Mouse (Mus musculus): ENCODE measurements around the gene Ndufb2. TPM values are rescaled to one million over a fixed set of nuclear protein-coding genes. Genes with fewer than 3 reads are reported as not detected.
A peak's percentile ranks its signal among the peaks of the same experiment; 100 is the strongest.

The Ndufb2 gene
- polyA plus RNA-seq, 1 experiment from 2014 or later, result 599 TPM

DNA sequence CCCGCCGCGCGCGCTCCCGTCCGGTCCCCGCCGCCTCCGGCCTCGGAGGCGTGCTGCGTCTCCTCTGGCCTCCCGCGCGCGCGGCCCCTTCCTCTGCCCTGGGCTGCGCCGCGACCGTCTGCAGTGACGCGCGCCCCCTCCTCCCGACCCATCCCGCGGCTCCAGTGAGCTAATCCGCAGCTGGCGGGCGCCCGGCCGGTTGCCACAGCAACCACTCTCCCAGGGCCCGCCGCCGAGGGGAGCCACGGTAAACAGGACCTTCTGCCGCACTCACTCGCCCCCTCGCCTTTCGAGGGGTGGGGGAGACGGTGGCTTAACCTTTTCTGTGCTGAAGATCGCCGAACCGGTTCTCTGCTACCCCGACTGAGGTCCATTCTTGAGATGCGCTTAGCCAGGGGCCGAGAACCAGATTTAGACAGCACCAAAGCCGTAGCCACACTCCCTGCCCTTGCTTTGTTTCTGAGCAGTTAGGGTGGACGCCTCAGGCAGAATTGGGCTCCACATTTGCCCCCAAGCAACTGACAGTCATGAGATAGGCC, 34.6 kb upstream of the Ndufb2 start, which contains the start of gene Dennd2a:
Dennd2a (minus strand) TSS at position 145 of the 539 bp plus-strand sequence.
- Histone ChIP-seq H3K27ac (replicated peaks) (peak within 1 kb of the TSS; percentile 92), H3K36me3 (peaks cover 7% of the 10 kb centered on the region; the same call in 1 of the 2 replicates), H3K27me3 (replicated peaks) (no peaks in the 10 kb centered on the region), H3K9ac (peak within 1 kb of the TSS; percentile 95), H3K9me3 (no peaks in the 10 kb centered on the region), H3K4me3 (peak within 1 kb of the TSS; percentile 85), H3K4me2 (peak within 1 kb of the TSS; percentile 74), H3K4me1 (peaks cover 50% of the 10 kb centered on the region)
- ATAC-seq (ENCODE audit: extremely low read depth, insufficient number of reproducible peaks, low FRiP score, low TSS enrichment), result peak; percentile 80
- WGBS, result 1% methylated on average over 40 of the region's 50 CpGs

DNA sequence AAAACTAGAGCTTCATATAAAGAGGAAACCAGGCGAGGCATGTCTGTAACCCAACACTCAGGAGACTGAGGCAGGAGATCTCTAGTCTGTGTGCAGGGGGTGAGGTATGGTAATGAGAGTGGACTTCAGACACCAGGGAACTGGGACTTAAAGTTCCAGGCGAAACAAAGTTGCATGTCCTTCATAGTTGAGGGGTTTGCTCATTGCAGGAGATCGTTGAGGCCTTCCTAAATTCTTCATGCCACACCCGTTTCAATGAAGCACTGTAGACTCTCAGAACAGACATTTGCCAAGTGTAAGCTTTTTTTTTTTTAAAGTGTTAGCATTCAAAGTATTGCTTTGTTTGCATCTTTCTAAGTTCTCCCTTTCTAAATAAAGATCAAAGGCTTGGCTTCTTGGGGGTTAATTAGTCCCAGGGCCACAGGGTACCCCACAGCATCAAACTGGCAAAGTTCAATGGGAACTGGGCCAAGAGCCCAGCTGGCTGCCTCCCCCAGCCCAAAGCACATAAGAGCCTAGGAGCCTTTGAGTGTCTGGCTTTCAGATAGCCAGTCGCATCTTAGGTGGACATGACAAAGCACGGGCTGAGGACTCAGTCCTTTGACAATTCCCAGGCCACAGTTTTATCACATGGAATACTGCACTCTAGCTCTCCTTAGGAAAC, 33.0 kb upstream of the Ndufb2 start:
- no peak for ATAC-seq (ENCODE audit: extremely low read depth, insufficient number of reproducible peaks, low FRiP score, low TSS enrichment)
- no peak overlapping the region for H3K27ac ChIP-seq (replicated peaks)
- H3K9ac ChIP-seq, result no peak overlapping the region
- WGBS, result 44% methylated on average over 6 of the region's 6 CpGs
- no peaks in the 10 kb centered on the region for H3K36me3 ChIP-seq
- H3K4me1 ChIP-seq, result peaks cover 47% of the 10 kb centered on the region
- no peak overlapping the region for H3K4me3 ChIP-seq
- H3K27me3 ChIP-seq (replicated peaks), result no peaks in the 10 kb centered on the region
- no peaks in the 10 kb centered on the region for H3K9me3 ChIP-seq
- H3K4me2 ChIP-seq, result no peak overlapping the region

DNA sequence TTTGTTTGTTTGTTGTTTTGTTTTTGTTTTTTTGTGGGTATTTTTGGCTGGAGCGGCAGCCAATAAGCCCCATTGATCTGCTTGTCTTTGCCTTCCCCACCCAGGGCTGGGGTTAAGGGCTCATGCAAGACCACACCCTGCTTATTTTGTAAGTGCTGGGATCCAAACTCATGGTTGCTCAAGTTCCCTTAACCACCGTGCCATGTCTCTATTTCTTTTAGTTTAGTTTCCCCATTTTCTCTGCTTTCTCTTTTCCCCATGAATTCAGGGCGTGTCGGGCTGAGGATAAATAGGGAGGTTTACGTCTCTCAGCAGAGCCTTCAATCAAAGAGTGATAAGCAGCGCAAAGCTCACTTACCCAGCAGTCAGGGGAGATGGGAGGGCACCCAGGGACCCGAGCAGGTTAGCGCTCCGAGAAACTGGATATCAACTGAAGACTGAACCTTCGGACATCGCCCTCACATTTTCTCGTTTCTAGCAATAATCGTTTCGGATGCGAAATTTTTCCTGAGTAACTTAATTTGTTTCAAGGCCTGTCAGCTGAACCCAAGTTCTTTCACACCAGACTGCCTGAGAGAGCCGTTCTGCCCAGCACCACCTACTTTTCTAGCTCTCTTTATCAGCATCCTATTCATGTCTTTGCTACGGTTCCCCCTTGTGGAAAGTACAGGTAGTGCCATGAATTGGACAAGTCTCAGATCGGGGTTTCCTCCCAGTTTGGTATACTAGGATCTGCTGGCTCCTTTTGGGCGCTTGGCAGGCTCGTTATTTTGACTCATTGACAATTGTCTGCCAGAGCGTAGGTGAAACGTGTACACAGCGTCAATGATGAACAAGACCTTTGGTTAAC, 30.0 kb upstream of the Ndufb2 start:
- H3K36me3 ChIP-seq, result no peaks in the 10 kb centered on the region
- no peak for ATAC-seq (ENCODE audit: extremely low read depth, insufficient number of reproducible peaks, low FRiP score, low TSS enrichment)
- H3K9ac ChIP-seq, result peak overlapping the region; percentile 66
- H3K4me2 ChIP-seq, result peak overlapping the region; percentile 69
- H3K27ac ChIP-seq (replicated peaks), result no peak overlapping the region
- H3K4me1 ChIP-seq, result peaks cover 22% of the 10 kb centered on the region
- peak overlapping the region; percentile 42 for H3K4me3 ChIP-seq
- H3K27me3 ChIP-seq (replicated peaks), result no peaks in the 10 kb centered on the region
- H3K9me3 ChIP-seq, result no peaks in the 10 kb centered on the region
- 12% methylated on average over 23 of the region's 23 CpGs for WGBS

DNA sequence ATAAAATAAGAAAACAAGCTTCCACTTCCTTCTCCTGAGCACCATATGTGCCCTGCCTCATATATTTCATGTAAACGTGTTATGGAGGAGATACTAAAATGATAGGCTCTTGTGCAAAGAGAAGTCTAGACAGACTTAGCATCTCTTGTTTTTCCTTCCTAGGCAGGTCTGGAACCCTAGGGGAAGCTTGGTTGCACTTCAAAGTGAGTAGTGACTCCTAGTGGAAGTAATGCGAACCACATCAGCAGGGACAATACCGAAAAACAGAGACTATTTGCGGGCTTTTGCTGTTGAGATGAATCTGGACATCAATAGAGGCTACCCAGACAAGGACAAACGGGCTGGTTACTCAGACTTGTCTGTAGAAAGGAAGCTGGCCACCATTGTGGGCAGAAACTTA, 24.8 kb upstream of the Ndufb2 start:
- ATAC-seq (ENCODE audit: extremely low read depth, insufficient number of reproducible peaks, low FRiP score, low TSS enrichment), result no peak
- 0 out of 2 replicates have a peak, but pooled peaks cover 3% of the 10 kb centered on the region for H3K27me3 ChIP-seq (replicated peaks)
- no peaks in the 10 kb centered on the region for H3K9me3 ChIP-seq

DNA sequence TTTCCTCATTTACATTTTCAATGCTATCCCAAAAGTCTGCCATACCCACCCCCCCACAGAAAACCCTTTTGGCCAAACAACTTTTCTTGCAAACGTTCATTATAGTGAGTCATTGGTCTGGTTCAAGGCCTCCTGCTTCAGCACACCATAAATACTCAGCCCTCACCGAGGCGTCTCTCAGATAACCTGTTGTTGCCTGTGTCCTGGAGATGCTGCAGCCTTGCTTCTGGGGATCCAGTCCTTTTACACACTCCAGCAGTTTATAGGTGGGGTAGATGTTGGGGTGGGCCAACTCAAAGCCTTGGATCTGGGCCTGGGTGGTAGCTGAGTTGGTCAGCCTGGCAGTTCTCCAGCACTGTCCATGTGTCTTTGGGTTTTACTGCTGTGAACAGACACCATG, 21.9 kb upstream of the Ndufb2 start:
- Histone ChIP-seq H3K36me3 (no peaks in the 10 kb centered on the region), H3K27me3 (replicated peaks) (0 out of 2 replicates have a peak, but pooled peaks cover 3% of the 10 kb centered on the region), H3K4me3 (no peak overlapping the region), H3K4me1 (peaks cover 17% of the 10 kb centered on the region), H3K4me2 (no peak overlapping the region), H3K27ac (replicated peaks) (no peak overlapping the region), H3K9me3 (no peaks in the 10 kb centered on the region), H3K9ac (no peak overlapping the region)
- 54% methylated on average over 3 of the region's 3 CpGs for WGBS
- no peak for ATAC-seq (ENCODE audit: extremely low read depth, insufficient number of reproducible peaks, low FRiP score, low TSS enrichment)

More for the DNA sequence above, 24.8 kb upstream of the Ndufb2 start:
- Histone ChIP-seq H3K4me2 (no peak overlapping the region), H3K9ac (no peak overlapping the region), H3K4me3 (no peak overlapping the region), H3K27ac (replicated peaks) (no peak overlapping the region), H3K4me1 (no peaks in the 10 kb centered on the region; the same call in 1 of the 2 replicates), H3K36me3 (no peaks in the 10 kb centered on the region)
- WGBS, result 10% methylated on average over 5 of the region's 5 CpGs

DNA sequence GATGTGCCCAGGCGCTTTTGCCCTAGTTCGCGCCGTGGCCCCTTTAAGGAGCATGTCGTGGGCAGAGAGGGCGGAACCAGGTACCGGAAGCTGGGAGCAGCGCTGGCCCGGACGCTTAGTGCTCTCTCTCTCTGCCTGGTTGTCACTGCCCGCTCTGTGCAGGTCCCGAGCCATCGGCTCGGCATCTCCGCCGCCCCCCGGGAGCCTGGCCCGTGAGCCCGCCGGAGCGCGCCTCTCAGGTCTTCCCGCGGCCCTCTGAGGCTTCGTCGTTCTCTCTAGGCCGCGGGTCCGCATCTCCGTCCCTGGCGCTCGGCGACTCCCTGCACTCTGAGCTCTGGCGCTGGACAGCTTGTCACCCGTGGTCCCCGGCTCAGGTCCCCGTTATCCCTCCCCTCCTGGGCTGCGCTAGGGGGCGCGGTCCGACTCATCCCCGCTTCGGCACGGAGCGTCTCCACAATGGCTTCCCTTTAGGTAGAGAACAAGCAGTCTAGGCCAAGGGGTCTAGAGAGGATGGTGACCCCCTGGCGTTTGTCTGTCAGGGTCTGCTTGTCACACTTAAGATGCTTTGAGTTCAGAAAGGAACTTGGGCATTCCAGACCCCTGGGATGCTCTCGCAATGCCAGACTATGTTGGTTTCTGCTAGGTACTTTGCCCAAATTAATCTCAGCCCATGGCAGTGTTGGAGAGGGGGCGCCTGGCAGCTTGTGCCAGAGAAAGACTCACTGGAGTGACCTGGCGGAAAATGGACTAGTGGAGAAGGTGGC, 18.4 kb upstream of the Ndufb2 start, which contains the start of gene Adck2:
Adck2 (plus strand) TSS at position 83 of the 764 bp plus-strand sequence.
- Histone ChIP-seq H3K27me3 (replicated peaks) (0 out of 2 replicates have a peak, but pooled peaks cover 3% of the 10 kb centered on the region), H3K4me3 (peak within 1 kb of the TSS; percentile 78), H3K9me3 (no peaks in the 10 kb centered on the region), H3K4me2 (peak within 1 kb of the TSS; percentile 92), H3K9ac (peak within 1 kb of the TSS; percentile 87), H3K4me1 (peaks cover 17% of the 10 kb centered on the region), H3K27ac (replicated peaks) (peak within 1 kb of the TSS; percentile 92), H3K36me3 (peaks cover 26% of the 10 kb centered on the region)
- peak; percentile 80 for ATAC-seq (ENCODE audit: extremely low read depth, insufficient number of reproducible peaks, low FRiP score, low TSS enrichment)
- WGBS, result under 1% methylated on average over 49 of the region's 49 CpGs

DNA sequence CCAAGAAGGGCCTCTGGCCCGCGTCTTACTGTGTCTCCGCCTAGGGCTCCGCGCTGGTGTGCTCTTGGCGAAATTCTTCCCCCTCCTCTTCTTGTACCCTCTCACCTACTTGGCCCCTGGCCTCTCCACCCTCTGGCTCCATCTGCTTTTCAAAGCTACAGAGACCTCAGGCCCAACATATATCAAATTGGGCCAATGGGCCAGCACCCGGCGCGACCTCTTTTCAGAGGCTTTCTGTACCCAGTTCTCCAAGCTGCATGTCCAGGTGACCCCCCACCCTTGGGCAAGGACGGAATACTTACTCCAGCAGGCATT, 17.9 kb upstream of the Ndufb2 start:
- WGBS, result 36% methylated on average over 10 of the region's 10 CpGs
- Histone ChIP-seq H3K27me3 (replicated peaks) (0 out of 2 replicates have a peak, but pooled peaks cover 3% of the 10 kb centered on the region), H3K9me3 (no peaks in the 10 kb centered on the region), H3K9ac (peak overlapping the region; percentile 87), H3K27ac (replicated peaks) (peak overlapping the region; percentile 92), H3K36me3 (peaks cover 31% of the 10 kb centered on the region), H3K4me1 (peaks cover 17% of the 10 kb centered on the region), H3K4me3 (peak overlapping the region; percentile 78), H3K4me2 (peak overlapping the region; percentile 92)
- 0 out of 2 replicates have a peak, but pooled peaks have one; percentile 37 for ATAC-seq (ENCODE audit: extremely low read depth, insufficient number of reproducible peaks, low FRiP score, low TSS enrichment)

DNA sequence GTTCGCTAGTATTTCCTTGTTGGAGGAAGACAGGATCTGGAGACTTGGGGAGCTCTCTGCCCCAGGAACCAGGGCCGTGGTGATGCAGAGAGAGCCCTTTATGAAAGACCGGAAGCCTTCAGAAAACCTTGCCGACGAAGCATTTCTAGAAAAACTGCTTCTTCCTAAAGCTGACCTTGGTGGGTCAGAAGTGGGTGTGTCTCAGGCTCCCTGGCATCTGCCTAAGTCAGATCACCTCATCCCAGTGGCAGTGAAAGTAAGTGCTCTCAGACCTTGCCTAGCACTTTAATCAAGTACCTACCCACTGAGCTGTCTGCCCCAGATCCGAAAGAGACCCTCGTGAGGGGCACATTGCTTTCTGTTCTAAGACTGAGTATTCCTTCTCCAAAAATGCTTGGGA, 17.4 kb upstream of the Ndufb2 start:
- Histone ChIP-seq H3K4me2 (peak overlapping the region; percentile 92), H3K27me3 (replicated peaks) (0 out of 2 replicates have a peak, but pooled peaks cover 3% of the 10 kb centered on the region), H3K9ac (peak overlapping the region; percentile 87), H3K9me3 (no peaks in the 10 kb centered on the region), H3K4me1 (peaks cover 17% of the 10 kb centered on the region), H3K27ac (replicated peaks) (peak overlapping the region; percentile 92), H3K4me3 (peak overlapping the region; percentile 78), H3K36me3 (peaks cover 35% of the 10 kb centered on the region)
- 74% methylated on average over 7 of the region's 7 CpGs for WGBS
- no peak for ATAC-seq (ENCODE audit: extremely low read depth, insufficient number of reproducible peaks, low FRiP score, low TSS enrichment)

DNA sequence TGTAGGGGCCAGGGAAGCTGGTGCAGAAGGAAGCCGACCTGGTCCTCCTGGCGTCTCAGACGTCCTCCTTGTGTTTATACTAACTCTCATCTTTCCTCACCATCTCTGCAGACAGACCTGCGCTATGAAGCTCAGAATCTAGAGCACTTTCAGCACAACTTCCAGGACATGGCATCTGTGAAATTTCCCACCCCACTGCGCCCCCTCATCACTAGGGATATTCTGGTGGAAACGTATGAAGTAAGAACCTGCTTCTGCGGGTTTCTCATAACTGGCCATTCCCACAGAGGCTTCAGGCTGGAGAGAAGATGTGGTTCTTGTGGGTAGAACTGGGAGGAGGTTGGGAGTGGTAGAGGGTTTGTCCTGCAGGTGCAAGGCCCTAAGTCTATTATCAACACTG, 12.8 kb upstream of the Ndufb2 start:
- Histone ChIP-seq H3K9ac (no peak overlapping the region), H3K36me3 (peaks cover 77% of the 10 kb centered on the region), H3K4me3 (no peak overlapping the region), H3K9me3 (no peaks in the 10 kb centered on the region), H3K27me3 (replicated peaks) (no peaks in the 10 kb centered on the region), H3K4me2 (no peak overlapping the region), H3K27ac (replicated peaks) (no peak overlapping the region), H3K4me1 (peaks cover 8% of the 10 kb centered on the region)
- whole genome bisulfite sequencing, result 83% methylated on average over 7 of the region's 7 CpGs
- no peak for ATAC-seq (ENCODE audit: extremely low read depth, insufficient number of reproducible peaks, low FRiP score, low TSS enrichment)

DNA sequence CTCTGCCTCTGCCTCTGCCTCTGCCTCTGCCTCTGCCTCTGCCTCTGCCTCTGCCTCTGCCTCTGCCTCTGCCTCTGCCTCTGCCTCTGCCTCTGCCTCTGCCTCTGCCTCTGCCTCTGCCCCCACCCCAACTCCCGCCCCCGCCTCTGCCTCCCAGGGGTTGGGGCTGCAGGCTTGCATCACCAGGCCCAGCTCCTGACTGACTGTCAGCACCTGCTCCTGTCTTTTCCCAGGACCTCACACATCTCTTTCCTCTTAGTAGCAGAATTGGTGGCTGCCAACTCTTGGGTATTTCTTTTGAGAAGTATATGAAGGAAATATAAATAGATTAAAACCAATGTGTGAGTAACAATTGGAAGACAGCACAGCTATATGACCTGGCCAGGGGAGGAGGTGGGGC, 11.8 kb upstream of the Ndufb2 start:
- no peak overlapping the region for H3K4me3 ChIP-seq
- no peak overlapping the region for H3K4me2 ChIP-seq
- H3K9ac ChIP-seq, result no peak overlapping the region
- no peak for ATAC-seq (ENCODE audit: extremely low read depth, insufficient number of reproducible peaks, low FRiP score, low TSS enrichment)
- H3K9me3 ChIP-seq, result no peaks in the 10 kb centered on the region
- 58% methylated on average over 2 of the region's 2 CpGs for WGBS
- peaks cover 82% of the 10 kb centered on the region for H3K36me3 ChIP-seq
- H3K27me3 ChIP-seq (replicated peaks), result no peaks in the 10 kb centered on the region
- no peaks in the 10 kb centered on the region for H3K4me1 ChIP-seq
- H3K27ac ChIP-seq (replicated peaks), result no peak overlapping the region

All from heart, embryonic 13.5 days (tissue).